Mouse (Mus musculus): ENCODE results near the gene Lix1l. TPM values are rescaled to one million over a fixed set of nuclear protein-coding genes. Genes with fewer than 3 reads are reported as not detected.

Gene Lix1l
- total and polyA plus RNA-seq, 2 experiments = 3.1 to 3.3 TPM

- Histone ChIP-seq H3K36me3 (ENCODE audit: control insufficient read depth, insufficient read depth, low read length) (no peaks in the 10 kb centered on the region), H3K9ac (ENCODE audit: low read depth, low read length) (no peak overlapping the region), H3K79me2 (ENCODE audit: control insufficient read depth, insufficient read depth, low read length) (no peaks in the 10 kb centered on the region), H3K4me1 (ENCODE audit: control insufficient read depth, insufficient read depth, low read length) (no peaks in the 10 kb centered on the region), H3K4me3 (ENCODE audit: insufficient read depth, low read depth, low read length) (no peak overlapping the region), H3K27me3 (ENCODE audit: control insufficient read depth, insufficient read depth, low read length) (no peaks in the 10 kb centered on the region), H3K27ac (replicated peaks; ENCODE audit: insufficient read depth, low read depth, low read length) (no peak overlapping the region)
- WGBS = 81% methylated on average over 4 of the region's 4 CpGs
- DNase-seq (ENCODE audit: extremely low read depth, low read depth, low spot score) = no peak
- TF ChIP-seq CTCF (IDR thresholded peaks at IDR 0.05; ENCODE audit: low read depth, low read length) (no peak), POLR2A (IDR thresholded peaks at IDR 0.05; ENCODE audit: extremely low read depth, insufficient read depth, low read length) (no peak)
Measured at GRCm38 (mm10) chr3:96673514-96673913, 72.6 kb downstream of the Lix1l start.

GRCm38 (mm10) chr3:96674442-96674841 lies 73.5 kb downstream of the Lix1l start:
- no peaks in the 10 kb centered on the region for H3K36me3 ChIP-seq (ENCODE audit: control insufficient read depth, insufficient read depth, low read length)
- 81% methylated on average over 8 of the region's 8 CpGs for WGBS
- H3K27ac ChIP-seq (replicated peaks; ENCODE audit: insufficient read depth, low read depth, low read length) = no peak overlapping the region
- no peaks in the 10 kb centered on the region for H3K79me2 ChIP-seq (ENCODE audit: control insufficient read depth, insufficient read depth, low read length)
- no peak for DNase-seq (ENCODE audit: extremely low read depth, low read depth, low spot score)
- H3K4me1 ChIP-seq (ENCODE audit: control insufficient read depth, insufficient read depth, low read length) = no peaks in the 10 kb centered on the region
- H3K4me3 ChIP-seq (ENCODE audit: insufficient read depth, low read depth, low read length) = no peak overlapping the region
- TF ChIP-seq POLR2A (IDR thresholded peaks at IDR 0.05; ENCODE audit: extremely low read depth, insufficient read depth, low read length) (no peak), CTCF (IDR thresholded peaks at IDR 0.05; ENCODE audit: low read depth, low read length) (no peak)
- H3K9ac ChIP-seq (ENCODE audit: low read depth, low read length) = no peak overlapping the region
- peaks cover under 1% of the 10 kb centered on the region; the same call in 1 of the 2 replicates for H3K27me3 ChIP-seq (ENCODE audit: control insufficient read depth, insufficient read depth, low read length)

GRCm38 (mm10) chr3:96675171-96675570 lies 74.2 kb downstream of the Lix1l start:
- Histone ChIP-seq H3K27ac (replicated peaks; ENCODE audit: insufficient read depth, low read depth, low read length) (no peak overlapping the region), H3K9ac (ENCODE audit: low read depth, low read length) (no peak overlapping the region), H3K4me3 (ENCODE audit: insufficient read depth, low read depth, low read length) (no peak overlapping the region), H3K36me3 (ENCODE audit: control insufficient read depth, insufficient read depth, low read length) (no peaks in the 10 kb centered on the region), H3K4me1 (ENCODE audit: control insufficient read depth, insufficient read depth, low read length) (no peaks in the 10 kb centered on the region), H3K27me3 (ENCODE audit: control insufficient read depth, insufficient read depth, low read length) (peaks cover 2% of the 10 kb centered on the region; the same call in 1 of the 2 replicates), H3K79me2 (ENCODE audit: control insufficient read depth, insufficient read depth, low read length) (no peaks in the 10 kb centered on the region)
- 86% methylated on average over 3 of the region's 3 CpGs for WGBS
- TF ChIP-seq CTCF (IDR thresholded peaks at IDR 0.05; ENCODE audit: low read depth, low read length) (no peak), POLR2A (IDR thresholded peaks at IDR 0.05; ENCODE audit: extremely low read depth, insufficient read depth, low read length) (no peak)
- DNase-seq (ENCODE audit: extremely low read depth, low read depth, low spot score) = no peak

- H3K4me3 ChIP-seq (ENCODE audit: insufficient read depth, low read depth, low read length) = no peak overlapping the region
- H3K27ac ChIP-seq (replicated peaks; ENCODE audit: insufficient read depth, low read depth, low read length) = no peak overlapping the region
- WGBS = 74% methylated on average over 3 of the region's 3 CpGs
- H3K4me1 ChIP-seq (ENCODE audit: control insufficient read depth, insufficient read depth, low read length) = no peaks in the 10 kb centered on the region
- no peak overlapping the region for H3K9ac ChIP-seq (ENCODE audit: low read depth, low read length)
- no peak for DNase-seq (ENCODE audit: extremely low read depth, low read depth, low spot score)
- H3K79me2 ChIP-seq (ENCODE audit: control insufficient read depth, insufficient read depth, low read length) = no peaks in the 10 kb centered on the region
- no peaks in the 10 kb centered on the region for H3K36me3 ChIP-seq (ENCODE audit: control insufficient read depth, insufficient read depth, low read length)
- H3K27me3 ChIP-seq (ENCODE audit: control insufficient read depth, insufficient read depth, low read length) = peaks cover 2% of the 10 kb centered on the region; the same call in 1 of the 2 replicates
- TF ChIP-seq POLR2A (IDR thresholded peaks at IDR 0.05; ENCODE audit: extremely low read depth, insufficient read depth, low read length) = no peak
- no peak for TF ChIP-seq CTCF (IDR thresholded peaks at IDR 0.05; ENCODE audit: low read depth, low read length)
Measured at GRCm38 (mm10) chr3:96675690-96676089, 74.7 kb downstream of the Lix1l start.

Other genes with a start within 250 kb of the Lix1l start
- gene BC107364, start 148.8 kb upstream of the Lix1l start, total RNA-seq (2014; rRNA removed) = not detected in 2 replicates
- gene BC107364, start 148.8 kb upstream of the Lix1l start, polyA plus RNA-seq (2012; rRNA removed) = not detected in 2 replicates
- gene Hfe2, start 76.0 kb upstream of the Lix1l start, total RNA-seq (2014; rRNA removed) = 29.6 and 36.4 TPM in 2 replicates
- gene Hfe2, start 76.0 kb upstream of the Lix1l start, polyA plus RNA-seq (2012; rRNA removed) = 93.8 and 98.4 TPM in 2 replicates
- 153 and 159 TPM in 2 replicates for gene Txnip, start 43.2 kb upstream of the Lix1l start, total RNA-seq (2014; rRNA removed)
- 51.0 and 74.3 TPM in 2 replicates for gene Txnip, start 43.2 kb upstream of the Lix1l start, polyA plus RNA-seq (2012; rRNA removed)
- gene Gm16253, start 24.2 kb upstream of the Lix1l start, total RNA-seq (2014; rRNA removed) = not detected in 2 replicates
- gene Gm16253, start 24.2 kb upstream of the Lix1l start, polyA plus RNA-seq (2012; rRNA removed) = not detected in 2 replicates
- 5.7 and 8.2 TPM in 2 replicates for gene Polr3gl, start 7.0 kb upstream of the Lix1l start, total RNA-seq (2014; rRNA removed)
- 7.0 and 7.7 TPM in 2 replicates for gene Polr3gl, start 7.0 kb upstream of the Lix1l start, polyA plus RNA-seq (2012; rRNA removed)
- 0.07 TPM in 1 of 2 replicates, not detected in the other for gene Ankrd34a, start 4.5 kb upstream of the Lix1l start, total RNA-seq (2014; rRNA removed)
- gene Ankrd34a, start 4.5 kb upstream of the Lix1l start, polyA plus RNA-seq (2012; rRNA removed) = 0.05 and 0.07 TPM in 2 replicates
- gene Rbm8a, start 28.8 kb downstream of the Lix1l start, total RNA-seq (2014; rRNA removed) = 11.9 and 12.2 TPM in 2 replicates
- gene Rbm8a, start 28.8 kb downstream of the Lix1l start, polyA plus RNA-seq (2012; rRNA removed) = 6.3 and 7.0 TPM in 2 replicates
- gene Pex11b, start 34.2 kb downstream of the Lix1l start, total RNA-seq (2014; rRNA removed) = 27.1 and 31.4 TPM in 2 replicates
- gene Pex11b, start 34.2 kb downstream of the Lix1l start, polyA plus RNA-seq (2012; rRNA removed) = 33.8 and 40.8 TPM in 2 replicates
- 0.13 and 0.28 TPM in 2 replicates for gene Gm42957, start 34.3 kb downstream of the Lix1l start, total RNA-seq (2014; rRNA removed)
- not detected in 2 replicates for gene Gm42957, start 34.3 kb downstream of the Lix1l start, polyA plus RNA-seq (2012; rRNA removed)
- 0.18 and 0.27 TPM in 2 replicates for gene Itga10, start 44.4 kb downstream of the Lix1l start, total RNA-seq (2014; rRNA removed)
- 0.30 and 0.57 TPM in 2 replicates for gene Itga10, start 44.4 kb downstream of the Lix1l start, polyA plus RNA-seq (2012; rRNA removed)
- under 0.01 TPM in 1 of 2 replicates, not detected in the other for gene Ankrd35, start 69.0 kb downstream of the Lix1l start, total RNA-seq (2014; rRNA removed)
- 0.07 TPM in 1 of 2 replicates, not detected in the other for gene Ankrd35, start 69.0 kb downstream of the Lix1l start, polyA plus RNA-seq (2012; rRNA removed)
- gene Pias3, start 95.2 kb downstream of the Lix1l start, total RNA-seq (2014; rRNA removed) = 1.7 and 2.6 TPM in 2 replicates
- 7.3 and 8.1 TPM in 2 replicates for gene Pias3, start 95.2 kb downstream of the Lix1l start, polyA plus RNA-seq (2012; rRNA removed)
- gene Nudt17, start 107.4 kb downstream of the Lix1l start, total RNA-seq (2014; rRNA removed) = 0.20 and 0.28 TPM in 2 replicates
- 0.16 and 0.69 TPM in 2 replicates for gene Nudt17, start 107.4 kb downstream of the Lix1l start, polyA plus RNA-seq (2012; rRNA removed)
- gene Polr3c, start 126.5 kb downstream of the Lix1l start, total RNA-seq (2014; rRNA removed) = 6.5 and 10.0 TPM in 2 replicates
- gene Polr3c, start 126.5 kb downstream of the Lix1l start, polyA plus RNA-seq (2012; rRNA removed) = 16.2 and 19.1 TPM in 2 replicates
- gene Rnf115, start 126.5 kb downstream of the Lix1l start, total RNA-seq (2014; rRNA removed) = 30.5 and 33.6 TPM in 2 replicates
- 12.7 and 12.9 TPM in 2 replicates for gene Rnf115, start 126.5 kb downstream of the Lix1l start, polyA plus RNA-seq (2012; rRNA removed)
- gene Pdzk1, start 228.1 kb downstream of the Lix1l start, total RNA-seq (2014; rRNA removed) = 48.5 and 60.4 TPM in 2 replicates
- 20.1 and 22.7 TPM in 2 replicates for gene Pdzk1, start 228.1 kb downstream of the Lix1l start, polyA plus RNA-seq (2012; rRNA removed)
- gene Cd160, start 228.2 kb downstream of the Lix1l start, total RNA-seq (2014; rRNA removed) = 0.37 and 0.67 TPM in 2 replicates
- gene Cd160, start 228.2 kb downstream of the Lix1l start, polyA plus RNA-seq (2012; rRNA removed) = 0.16 and 0.22 TPM in 2 replicates

All from liver, adult 2 months (tissue).